Mouse (Mus musculus): ENCODE measurements at regions not wholly inside any gene's neighbourhood (a gene's known extent, or its start where the extent isn't known, plus 50 kb on each side); places are given as distances from the start of the nearest gene placed in this dataset.
A peak's percentile ranks its signal among the peaks of the same experiment; 100 is the strongest.

DNA sequence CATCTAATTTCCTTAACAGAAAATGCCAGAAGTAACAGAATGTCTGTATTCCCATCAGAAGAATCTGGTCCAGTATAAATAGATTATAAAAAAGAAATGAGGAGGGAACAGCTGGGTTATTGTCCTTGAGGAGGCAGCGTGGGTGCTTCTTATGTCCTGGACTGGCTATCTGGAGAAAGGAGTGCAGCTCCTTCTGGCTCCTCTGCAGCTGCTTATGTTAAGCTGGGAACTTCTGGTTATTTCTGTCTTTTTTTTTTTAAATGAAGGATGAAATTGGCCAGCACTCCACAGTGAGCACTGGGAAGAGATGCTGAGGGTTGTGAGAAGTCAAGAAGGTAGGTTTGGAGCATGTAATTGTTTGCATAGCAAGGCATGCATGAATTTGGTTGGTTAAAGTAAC lies 441.5 kb downstream of the Ebf1 start:
- no peak for DNase-seq (ENCODE audit: low spot score)

DNA sequence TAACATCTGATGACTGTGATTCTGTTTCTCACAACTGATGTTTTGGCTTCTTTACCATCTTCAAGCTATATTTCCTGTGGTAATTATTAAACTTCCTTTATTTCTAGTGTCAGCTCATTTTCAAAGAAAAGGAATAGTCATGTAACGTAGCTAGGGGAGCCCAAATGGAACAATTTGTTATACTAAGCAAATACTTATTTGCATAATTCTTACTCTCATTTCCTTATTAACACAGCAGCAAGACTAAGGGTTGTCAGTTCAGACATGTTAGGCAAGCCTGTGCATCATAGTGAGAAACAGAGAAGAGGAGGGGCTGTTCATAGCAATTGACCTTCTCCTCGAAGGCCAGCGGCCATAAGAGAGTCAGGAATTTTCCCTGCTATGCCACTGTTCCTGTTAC lies 449.5 kb downstream of the Ebf1 start:
- no peak for DNase-seq (ENCODE audit: low spot score)

DNA sequence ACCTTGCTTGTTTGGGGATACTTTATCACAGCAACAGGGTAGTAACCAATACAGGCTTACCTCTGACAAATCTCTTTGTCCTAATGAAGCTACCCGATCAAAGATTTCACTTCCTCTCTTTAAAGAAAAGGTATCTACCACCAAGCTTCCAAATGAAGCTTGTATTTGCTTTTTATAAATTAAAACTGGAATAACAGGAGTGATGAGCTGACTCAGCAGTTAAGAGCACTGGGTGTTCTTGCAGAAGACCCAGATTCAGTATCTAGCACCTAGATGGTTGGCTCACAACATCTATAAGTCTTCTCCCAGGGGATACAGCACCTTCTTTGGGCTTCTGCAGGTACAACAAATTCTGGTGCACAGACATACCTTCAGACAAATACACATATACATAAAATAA lies 453.2 kb downstream of the Ebf1 start:
- DNase-seq (ENCODE audit: low spot score): no peak

DNA sequence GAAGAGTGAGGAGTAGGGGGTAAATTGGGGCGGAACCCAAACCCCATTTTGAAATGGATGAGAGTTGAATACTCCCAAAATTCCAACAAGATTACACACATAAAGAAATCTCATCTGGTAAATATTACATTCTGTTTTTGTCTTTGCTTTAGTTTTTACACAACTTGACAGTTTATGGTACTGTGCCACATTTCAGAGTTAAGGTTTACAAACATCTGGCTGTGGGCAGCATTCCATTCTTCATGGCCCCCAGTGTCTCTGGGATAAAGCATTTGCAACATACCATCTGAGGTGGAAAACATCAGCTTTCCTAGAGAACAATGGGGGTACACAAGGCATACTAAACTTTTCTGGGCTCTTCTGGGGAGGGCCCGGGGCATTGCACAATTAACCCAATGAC lies 454.1 kb downstream of the Ebf1 start:
- DNase-seq (ENCODE audit: low spot score): no peak

DNA sequence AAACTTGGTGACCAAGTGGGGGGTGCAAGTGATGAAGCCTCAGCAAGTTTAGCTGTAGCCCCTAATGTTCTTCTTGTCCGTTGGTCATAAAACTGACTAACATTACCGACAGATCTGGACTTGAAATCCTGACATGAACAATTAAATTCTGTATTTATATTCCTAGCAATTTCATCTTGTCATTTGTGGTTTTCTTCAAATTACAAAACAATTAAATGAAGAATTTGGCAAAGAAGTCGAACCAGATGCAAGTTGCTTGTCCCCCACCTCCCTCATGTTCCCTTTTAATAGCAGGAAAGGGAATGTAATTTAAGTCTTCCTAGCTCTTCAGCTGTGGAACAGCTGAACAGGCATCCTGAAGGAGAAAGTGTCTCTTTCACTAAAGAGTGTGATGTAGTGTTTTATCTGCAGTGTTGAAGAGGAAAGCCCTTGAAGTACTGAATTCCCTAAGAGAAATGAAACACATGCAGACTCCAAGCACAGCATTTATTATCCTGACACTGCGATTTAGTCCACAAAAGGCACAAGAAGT lies 467.5 kb downstream of the Ebf1 start:
- DNase-seq (ENCODE audit: low spot score): no peak

DNA sequence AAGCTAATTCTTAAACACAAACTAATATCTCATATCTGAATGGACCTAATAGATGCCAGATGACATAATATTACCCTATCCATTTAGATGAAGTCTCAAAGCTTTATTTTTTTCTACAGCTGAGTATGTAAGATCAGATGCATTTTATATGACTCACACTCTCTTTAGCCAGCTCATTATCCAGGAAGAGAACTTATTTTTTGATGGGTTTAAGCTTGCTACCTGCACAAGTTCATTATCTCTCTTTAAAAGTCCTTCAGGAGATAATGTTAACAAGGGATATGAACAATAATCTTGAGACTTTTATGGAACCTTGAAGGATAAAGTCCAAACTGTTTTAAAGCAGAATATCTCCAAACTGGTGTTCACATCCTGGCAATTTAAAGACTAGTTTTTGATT lies 468.0 kb downstream of the Ebf1 start:
- DNase-seq (ENCODE audit: low spot score): no peak

DNA sequence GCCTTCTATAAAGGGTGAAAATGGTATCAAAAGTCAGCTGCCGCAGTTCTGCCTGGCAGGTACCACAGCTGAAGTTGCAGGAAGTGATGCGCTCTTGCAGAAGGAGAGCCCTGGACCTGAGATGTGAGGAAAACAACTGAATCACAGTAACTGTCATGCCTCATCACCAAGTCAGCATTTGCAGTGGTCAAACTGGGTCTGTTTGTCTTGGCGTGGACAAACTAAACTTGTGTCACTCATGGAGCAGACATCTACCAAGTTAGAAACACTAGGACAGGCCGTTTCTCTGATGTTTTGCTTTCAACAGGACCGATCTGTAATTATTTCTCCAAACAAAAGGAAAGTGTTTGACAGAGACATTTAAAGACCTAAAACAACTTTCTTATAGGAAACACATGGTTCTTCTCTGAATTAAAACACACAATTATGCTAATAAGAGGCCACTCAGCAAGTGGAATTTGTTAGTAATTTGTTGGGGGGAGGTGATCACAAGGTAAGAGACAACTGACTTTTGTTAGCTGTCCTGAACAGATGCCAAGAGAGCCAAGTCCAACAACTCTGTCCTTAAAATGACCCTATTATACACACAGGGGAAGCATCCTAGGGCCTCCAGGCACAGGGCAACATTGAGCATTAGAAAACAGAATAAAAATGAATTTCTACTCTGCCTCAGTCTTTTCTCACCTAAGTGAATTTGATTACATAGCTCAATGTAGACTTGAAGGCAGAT lies 470.2 kb downstream of the Ebf1 start:
- DNase-seq (ENCODE audit: low spot score): no peak

DNA sequence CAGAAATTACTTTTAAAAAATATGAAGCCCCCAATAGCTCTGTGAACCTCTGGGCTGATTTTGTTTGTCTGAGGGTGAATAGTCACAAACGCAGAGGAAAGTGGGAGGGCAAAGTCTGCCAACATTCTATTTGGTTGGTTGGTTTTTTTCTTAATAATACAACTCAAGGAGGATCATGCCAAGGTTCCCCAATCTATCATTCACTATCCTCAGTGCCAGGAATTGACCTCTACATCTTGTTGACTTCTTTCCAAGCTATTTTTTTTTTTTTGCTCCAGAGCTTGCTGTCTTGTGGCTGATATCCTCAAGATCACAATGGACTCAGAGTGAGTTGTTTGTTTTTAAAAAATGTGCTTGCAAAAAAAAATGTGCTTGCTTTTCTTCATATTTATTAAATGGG lies 471.2 kb downstream of the Ebf1 start:
- DNase-seq (ENCODE audit: low spot score): no peak

DNA sequence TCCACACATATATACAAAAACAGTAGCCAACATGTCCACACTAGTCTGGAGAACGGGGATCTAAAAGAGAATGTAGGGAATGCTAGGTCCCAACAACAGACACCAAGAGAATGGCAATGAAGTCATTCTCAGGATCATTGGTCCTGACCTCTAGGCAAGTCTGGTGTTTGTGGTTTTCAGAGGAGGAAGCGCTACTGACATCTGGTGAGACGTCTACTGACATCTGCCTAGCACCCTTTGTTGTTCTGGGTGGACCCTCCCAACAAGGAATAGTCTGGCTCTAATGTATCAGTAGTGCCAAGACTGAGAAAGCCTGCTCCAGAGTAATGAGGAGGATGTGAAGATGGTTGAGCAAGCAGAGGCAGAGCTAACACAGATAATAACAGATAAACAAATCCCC lies 472.4 kb downstream of the Ebf1 start:
- DNase-seq (ENCODE audit: low spot score): no peak

DNA sequence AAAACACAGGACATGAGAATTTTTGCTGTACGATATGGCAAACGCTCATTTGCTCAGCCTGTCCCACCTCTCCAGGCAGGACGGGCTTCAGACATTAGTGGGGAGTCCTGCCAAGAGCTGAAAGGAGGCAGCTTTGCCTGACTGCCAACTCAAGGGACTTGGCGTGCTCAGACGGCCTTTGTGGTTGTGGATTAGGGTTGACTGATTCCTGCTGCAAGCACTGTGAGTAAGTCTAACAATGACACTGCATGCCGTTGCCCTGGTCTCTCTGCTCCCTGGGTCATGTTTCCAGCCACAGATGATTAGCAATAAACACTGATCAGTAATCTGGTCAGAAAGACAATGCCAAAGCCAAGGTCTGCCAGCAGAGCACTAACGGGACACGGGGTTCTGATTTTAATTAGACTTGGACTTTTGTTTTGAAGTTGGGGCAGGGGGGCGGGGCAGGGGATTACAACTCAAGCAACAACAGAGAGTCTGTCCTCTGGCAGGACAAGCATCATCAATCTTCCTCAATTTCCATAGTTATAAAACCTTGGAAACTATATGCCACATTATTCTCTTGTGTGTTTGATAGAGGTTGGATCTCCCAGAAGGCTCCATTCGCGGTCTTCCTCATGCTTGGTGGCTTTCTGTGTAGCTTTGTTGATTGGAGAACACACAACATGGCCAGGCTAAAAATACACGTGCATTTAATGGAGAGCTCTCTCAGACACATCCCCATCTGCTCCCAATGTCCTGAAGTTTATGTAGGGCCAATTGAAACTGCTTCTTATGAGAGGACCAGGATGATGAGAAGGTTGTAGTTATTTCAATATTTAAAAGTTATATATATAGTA lies 486.6 kb downstream of the Ebf1 start:
- peak; percentile 3 for DNase-seq (ENCODE audit: low spot score)

DNA sequence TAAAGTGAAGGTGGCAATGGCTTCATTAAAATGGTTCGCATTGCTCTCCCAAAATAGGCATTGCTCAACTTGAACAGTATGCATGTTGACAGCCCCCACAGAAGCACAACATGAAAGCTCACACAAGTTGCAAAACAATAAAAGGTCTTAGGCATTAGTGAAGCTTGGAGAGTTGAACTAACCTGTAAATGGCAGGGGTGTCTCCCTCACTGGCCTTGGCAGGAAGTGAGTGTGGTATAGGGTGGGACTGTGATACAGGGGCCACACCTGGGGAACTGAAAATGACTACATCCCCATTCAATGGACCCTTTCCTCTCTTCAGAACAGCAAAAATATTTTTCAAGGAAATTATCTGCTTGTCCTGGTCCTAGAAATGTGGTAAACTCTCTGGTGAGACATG lies 499.6 kb downstream of the Ebf1 start:
- DNase-seq (ENCODE audit: low spot score): no peak

DNA sequence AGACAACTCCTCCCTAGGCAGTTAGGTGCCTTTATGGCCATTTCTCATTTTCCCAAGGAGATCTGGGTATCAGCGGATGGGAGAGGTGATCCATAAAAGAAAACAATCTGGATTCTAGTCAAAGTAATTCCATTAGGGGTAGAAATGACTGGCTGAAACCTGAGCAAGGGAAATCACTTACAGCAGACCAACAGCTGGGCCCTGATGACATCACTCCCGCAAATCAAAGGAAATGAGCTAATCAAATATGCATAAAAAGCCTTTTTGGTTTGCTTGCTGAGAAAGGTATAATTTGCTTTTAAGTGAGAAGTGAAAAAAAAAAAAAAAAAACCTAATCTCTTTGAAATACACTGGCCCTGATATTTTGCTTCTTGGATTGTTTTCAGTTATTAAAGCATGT lies 506.2 kb downstream of the Ebf1 start:
- DNase-seq (ENCODE audit: low spot score): no peak

DNA sequence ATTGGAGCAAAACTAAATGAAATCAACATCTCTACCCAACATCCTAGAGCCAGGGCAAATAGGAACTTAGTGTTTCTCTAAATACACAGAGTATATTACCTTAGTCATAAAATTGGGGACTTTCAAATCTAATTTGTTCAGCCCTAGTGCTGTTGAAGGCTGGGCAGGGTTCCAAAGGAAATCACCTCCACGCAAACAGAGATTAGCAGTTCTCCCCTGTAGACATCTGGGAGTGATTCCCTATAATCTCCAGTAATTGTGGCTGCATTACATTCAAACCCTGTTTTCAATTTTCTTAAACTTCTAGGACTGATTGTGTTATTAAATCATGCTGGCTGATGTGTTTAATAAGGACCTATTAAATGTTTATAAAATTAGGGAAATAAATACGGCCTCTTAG lies 519.7 kb downstream of the Ebf1 start:
- DNase-seq (ENCODE audit: low spot score): no peak

DNA sequence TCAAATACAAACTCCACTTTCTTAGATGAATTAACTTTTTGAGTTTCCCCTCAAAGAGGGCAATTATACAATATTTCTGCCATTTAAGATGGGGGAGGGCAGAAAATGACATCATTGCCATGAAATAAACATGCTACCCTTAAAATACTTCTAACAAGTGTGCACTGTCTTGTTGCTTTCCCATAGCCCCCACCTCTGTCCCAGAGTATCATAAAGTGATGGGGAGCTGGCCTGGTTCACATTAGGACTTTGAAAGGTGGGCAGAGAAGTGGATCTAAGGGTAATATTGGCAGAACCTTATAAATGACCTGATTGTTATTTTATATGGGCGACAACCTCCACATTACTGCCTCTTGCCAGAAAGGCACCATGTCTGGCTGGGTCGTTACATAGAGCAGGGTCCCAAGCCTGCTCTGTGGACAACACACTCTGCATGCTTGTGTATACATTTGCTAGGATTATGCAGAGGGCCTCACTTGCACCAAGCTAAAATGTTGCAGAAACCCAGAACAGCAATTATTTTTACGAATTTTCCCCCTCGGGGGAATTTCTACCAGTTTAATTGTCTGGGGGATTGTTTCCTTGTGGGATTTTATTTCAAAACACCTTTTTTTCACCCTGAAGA lies 521.3 kb downstream of the Ebf1 start:
- no peak for DNase-seq (ENCODE audit: low spot score)

DNA sequence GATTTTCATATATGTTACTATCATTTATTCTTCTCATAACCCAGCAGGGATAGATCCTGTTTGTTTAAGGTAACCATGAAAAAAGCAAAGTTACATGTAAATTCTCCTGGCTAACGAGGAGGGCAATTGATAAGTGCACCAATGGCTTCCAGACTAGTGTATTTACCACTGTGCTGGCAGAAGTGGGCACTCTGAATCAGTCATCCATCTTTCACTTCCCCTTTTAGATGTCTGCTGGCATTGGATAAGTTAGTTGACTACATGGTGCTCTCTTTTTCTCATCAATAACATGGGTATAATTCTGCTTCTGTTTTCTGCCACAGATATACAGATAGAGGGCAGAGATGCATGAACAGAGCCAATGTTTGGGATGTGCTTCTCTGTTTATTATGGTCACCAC lies 523.4 kb downstream of the Ebf1 start:
- DNase-seq (ENCODE audit: low spot score): no peak

DNA sequence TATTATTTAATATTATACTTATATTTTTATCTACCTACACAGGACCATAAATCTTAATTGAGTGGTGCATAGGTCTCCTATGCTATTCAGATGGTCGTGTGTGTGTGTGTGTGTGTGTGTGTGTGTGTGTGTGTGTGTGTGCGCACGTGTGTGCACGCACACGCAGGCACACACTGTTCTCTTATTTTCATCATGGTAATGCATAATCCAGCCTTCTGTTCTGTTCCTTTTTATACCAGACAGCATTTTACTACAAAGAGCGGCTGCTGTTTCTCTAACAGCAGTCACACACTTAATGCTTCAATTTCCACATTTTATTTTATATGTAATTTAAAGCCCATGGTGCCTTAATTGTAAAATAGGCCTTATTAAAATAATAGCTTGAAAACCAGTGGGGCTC lies 537.0 kb downstream of the Ebf1 start:
- DNase-seq (ENCODE audit: low spot score): no peak

DNA sequence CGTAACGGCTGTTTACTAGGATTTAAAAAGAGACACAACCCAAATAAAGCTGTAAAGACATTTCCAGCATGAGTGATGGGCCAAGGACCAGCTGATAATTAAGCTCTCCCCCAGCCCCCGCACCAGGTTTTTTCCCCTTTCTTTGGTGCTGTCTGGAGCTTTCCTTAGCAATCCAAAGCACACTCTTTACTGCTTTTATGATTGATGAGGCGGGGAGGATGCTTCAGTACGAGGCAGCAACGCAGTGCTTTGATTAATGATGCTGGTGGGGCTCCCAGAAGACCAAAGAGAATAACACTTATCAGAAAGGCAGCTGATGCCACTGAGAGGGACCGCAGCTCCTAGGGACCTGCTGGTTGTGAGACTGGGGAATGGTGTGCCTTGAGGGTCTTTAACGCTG lies 537.4 kb downstream of the Ebf1 start:
- no peak for DNase-seq (ENCODE audit: low spot score)

DNA sequence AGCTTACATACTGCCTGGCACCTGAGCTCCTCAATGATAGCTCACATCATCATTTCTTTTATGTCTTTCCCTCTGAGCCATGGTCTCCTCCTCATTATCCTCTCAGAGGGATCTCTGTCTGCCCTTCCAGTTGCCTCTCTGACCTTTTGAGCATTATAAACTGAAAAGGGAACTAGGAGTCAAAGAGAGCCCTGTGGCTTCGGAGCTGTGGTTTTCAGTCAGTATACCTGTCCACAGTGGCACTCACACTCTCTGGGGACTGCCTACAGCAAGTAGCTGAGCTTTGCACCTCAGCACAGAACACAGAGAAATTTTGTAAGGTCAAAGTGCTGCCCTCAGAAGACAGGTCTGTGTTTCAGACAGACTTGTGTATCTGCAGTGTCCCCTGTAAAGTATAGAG lies 538.7 kb downstream of the Ebf1 start:
- DNase-seq (ENCODE audit: low spot score): no peak

DNA sequence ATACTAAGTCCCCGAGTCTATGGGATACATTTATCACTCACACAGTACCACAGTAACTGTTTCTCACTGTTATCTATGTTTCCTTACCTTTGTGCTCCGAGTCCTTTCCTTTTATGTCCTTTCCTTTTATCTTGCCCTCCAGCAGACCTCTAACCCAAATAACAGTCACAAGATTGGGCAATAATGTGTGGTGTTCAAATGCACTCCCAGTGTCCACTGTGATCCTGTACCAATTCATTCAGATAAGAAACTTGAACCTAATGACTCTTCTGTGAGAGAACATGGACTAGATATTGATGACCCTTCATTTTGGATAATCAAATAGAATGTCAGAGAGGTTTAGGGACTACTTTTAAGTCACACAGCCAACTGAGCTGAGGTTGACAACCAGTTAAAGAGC lies 541.2 kb downstream of the Ebf1 start:
- DNase-seq (ENCODE audit: low spot score): no peak

DNA sequence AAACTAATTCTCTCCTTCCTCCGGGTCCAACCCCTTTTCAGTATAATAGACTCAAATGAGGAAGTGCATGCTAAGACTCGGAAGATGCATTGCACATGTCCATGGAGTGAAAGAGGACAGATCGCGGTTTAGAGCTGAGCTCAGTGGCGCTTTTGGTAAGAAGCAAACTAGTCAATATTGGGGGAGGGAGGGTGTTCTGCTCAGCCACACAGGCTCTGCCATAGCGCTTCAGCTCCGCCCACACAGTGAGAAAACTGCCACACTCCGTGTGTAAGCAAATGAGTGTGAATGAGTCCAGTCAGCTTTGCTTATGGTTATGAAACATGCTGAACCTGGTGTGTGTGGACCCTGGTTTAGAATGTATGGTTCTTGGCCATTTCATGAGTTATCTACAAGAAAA lies 543.8 kb downstream of the Ebf1 start:
- no peak for DNase-seq (ENCODE audit: low spot score)

DNA sequence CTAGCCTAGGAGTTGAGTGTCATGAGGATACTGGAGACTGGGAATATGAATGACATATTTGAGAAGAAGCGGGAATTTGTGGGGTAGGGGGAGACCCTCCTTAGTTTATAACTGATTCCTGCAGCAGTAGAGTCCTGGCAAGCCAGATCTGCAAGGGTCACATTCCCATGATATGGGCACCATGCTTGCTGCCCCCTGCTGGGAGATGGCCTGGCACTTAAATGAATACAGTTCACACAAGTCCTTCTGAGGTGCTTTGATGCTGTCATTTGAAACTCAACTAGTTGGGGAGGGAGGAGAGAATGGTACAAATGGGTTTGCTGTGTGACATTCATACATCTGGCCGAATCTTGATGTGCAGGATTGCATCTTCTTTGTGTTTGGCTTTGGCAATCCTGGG lies 556.4 kb downstream of the Ebf1 start:
- no peak for DNase-seq (ENCODE audit: low spot score)

DNA sequence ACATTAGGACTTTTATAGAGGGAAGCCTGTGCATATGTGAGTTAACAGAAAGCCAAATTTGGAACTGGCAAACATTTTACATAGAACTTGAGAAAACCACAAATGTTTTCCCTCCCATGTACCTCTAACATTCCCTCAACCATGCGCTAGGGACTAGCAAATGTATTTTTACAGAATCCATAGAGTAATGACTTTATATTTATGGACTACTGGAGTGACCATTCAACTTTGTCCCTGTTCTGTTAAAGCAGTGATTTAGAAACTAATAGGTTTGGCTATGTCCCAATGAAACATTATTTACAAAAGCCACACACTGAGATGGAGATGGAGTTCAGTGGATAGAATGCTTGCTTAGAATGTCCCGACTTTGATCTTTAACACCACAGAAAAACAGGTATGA lies 557.0 kb downstream of the Ebf1 start:
- no peak for DNase-seq (ENCODE audit: low spot score)

All from urinary bladder, postnatal 25 days (tissue).